Mouse (Mus musculus) testis, postnatal 10 days (tissue): Measurements from ENCODE around the gene Cdca4.
A peak's percentile ranks its signal among the peaks of the same experiment; 100 is the strongest.
"Not testable (repeated sequence)": the region's sequence is repeated elsewhere in the genome, so short reads cannot be mapped to it uniquely, and the experiment has no call there.

ENCODE experiments used
- DNase-seq: peaks from one replicate; pipeline ENCODE4 v3.0.0; 2021; ENCODE audit warnings: low spot score

Gene Cdca4

DNA sequence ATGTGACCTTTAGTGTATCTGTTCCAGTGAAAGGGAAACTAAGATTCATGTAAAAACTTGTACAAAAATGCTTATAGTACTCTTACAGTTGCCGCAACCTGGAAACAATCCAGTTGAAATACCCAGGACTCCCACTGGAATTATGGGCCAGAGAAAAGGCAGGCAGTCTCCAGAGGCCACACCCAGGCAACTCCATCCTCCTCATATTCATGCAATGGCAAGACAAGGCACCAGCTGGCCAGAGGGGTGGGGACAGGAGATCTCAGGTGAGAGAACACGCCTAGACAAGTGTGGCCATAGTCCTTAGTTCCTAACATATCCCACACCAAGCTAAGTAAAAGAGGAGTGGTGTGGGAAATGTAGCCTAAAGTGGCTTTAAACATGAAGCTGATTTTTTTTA, 6.5 kb downstream of the Cdca4 start:
- no peak for DNase-seq

DNA sequence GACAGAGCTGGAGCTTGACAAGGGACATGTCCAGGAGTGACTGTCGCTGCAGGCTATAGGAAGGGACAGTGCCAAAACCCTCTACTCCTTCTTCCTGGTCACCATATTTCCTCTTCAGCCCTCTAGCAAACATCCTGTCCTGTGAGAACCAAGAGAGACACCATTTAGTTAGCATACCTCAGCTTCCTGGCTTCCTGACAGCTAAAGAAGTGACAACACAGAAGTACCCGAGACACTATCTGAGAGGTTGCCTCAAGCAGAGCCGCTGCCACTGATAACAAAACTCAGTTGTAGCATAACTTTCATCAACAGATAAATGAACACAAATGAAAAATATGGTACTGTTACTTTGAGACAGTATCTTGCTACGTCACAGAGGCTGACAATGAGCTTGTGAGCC, 7.2 kb downstream of the Cdca4 start:
- DNase-seq, result no peak

DNA sequence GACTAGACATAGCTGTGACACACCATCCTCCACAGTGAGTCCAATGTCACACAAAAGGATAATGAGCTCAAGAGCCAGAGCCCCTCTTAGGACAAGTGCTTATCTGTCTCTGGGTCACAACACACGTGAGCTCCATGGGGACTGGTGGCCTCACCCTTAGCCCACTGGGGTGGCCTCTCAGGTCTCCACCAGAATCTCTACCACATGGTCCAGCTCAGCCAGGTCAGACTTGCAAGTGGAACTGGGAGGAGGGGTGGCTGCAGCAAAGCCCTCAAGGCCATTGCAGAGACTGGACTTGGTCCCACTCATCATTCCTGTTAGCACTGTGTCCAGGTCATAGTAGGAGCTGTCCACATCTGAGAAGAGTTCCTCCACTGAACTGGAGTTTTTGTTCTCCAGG, 8.0 kb downstream of the Cdca4 start:
- DNase-seq, result no peak

DNA sequence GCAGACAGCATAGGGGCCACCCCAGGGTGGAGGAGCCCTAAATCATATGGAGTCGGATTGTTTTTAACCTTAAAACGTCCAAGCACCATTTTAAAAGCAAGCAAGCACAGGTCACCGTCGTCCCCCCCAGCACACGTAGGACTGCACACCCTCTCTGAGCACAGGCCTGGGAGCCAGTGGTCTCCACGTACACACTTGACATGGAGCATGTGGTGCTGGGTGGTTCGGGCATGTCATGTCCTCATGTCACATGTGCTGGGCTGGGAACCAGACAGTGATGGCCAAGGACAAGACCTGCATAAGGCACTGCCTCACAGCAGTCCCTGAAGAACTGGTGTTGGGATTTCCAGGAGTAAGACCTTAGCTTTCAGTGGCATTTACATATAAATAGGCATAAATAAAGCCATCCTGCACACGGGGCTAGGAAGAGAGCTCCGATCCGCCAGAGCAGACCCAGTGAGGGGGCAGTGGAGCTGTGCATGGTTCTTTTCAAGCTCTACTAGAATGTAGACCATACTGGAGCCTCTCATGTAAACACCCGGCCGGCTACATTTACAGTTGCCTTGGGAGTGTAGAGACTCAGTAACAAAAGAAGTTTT, 8.7 kb downstream of the Cdca4 start:
- DNase-seq, result no peak

- no peak for DNase-seq
Observed at GRCm38 (mm10) chr12:112819057-112819662, 10.1 kb downstream of the Cdca4 start.

- DNase-seq, result not testable (repeated sequence)
Observed at GRCm38 (mm10) chr12:112816866-112817265, 12.4 kb downstream of the Cdca4 start.

- no peak for DNase-seq
Observed at GRCm38 (mm10) chr12:112816294-112816693, 12.9 kb downstream of the Cdca4 start.

GRCm38 (mm10) chr12:112814682-112815470, 14.3 kb downstream of the Cdca4 start:
- no peak for DNase-seq

GRCm38 (mm10) chr12:112813370-112813769, 15.9 kb downstream of the Cdca4 start:
- no peak for DNase-seq

- no peak for DNase-seq
Observed at GRCm38 (mm10) chr12:112810092-112810885, 18.9 kb downstream of the Cdca4 start.

DNA sequence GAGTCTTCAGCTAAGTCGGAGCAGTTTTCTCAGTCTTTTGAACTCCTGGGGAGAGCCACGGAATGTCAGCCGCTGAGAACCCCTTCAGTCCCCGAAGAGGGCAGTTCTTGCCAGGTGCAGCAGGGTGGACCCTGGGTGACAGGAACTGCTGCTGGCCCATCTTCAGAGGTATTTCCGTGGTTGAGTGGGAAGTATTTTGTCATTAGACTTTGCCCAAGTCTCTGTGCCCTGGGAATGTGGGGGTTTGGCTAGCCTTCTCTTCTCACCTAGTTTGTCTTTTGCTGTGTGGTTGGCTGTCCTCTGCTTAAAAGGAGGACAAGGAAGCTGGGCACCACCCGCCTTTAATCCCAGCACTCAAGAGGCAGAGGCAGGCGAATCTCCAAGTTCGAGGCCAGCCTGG, 19.6 kb downstream of the Cdca4 start:
- DNase-seq, result no peak

DNA sequence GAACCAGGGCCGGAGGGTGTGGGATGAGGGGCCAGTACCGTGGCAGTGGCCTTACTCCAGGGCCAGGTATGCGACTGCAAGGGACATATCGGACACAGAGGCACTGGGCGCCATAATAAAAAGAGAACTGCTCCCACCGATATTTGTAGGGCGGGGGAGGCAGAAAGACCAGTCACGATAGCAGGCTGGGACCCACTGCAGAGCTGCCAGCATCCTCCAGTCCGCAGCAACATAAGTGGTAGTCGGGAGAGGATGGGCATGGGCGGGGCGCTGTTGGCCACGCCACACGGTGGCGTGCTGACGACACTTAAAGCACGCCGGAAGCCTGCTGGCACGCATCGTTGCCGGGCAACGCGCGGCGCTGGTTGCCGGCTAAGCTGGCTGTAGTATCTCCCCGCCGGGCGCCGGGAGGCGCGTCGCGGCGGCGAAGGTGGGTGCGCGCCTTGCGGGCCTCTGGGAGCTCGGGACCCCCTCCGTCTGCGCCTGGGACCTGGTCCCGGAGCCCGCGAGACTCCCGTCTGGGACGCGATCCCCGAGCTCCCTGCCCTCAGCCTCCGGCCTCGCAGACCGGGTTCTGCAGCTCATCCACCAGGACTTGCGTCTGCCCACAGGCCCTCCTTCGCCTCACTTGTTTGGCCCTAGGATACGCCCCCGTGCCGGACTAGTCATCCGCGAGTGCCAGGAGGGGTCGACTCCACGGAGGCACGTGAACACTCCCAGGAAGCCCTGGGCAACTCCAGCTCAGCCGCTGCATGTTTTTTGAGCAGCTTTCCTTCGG, 20.4 kb downstream of the Cdca4 start, which contains the start of gene Clba1:
Gene Clba1 (plus strand): TSS at position 351 of the 778 bp plus-strand sequence.
- DNase-seq, result peak; percentile 95

- no peak for DNase-seq
Observed at GRCm38 (mm10) chr12:112808212-112808586, 21.0 kb downstream of the Cdca4 start.

- no peak for DNase-seq
Observed at GRCm38 (mm10) chr12:112807796-112808195, 21.4 kb downstream of the Cdca4 start.

DNA sequence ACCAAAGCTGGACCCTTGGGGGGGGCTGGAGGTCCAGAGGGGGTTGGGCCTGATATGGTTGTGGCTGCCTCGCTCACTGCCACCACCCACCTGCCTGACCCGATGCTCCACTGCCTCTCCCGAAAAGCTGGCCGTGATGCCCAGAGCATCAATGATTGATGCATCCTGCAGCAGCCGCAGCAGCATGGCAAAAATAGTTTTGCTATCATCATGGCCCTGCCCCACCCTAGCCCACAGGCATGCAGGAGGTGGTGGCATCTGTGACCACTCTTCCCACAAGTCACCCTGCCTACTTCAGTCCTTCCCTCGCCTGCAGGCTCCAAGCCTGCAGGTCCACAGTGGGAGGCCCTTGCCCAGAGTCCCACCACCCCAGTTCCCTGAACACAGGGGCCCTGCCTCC, 23.2 kb downstream of the Cdca4 start:
- no peak for DNase-seq

DNA sequence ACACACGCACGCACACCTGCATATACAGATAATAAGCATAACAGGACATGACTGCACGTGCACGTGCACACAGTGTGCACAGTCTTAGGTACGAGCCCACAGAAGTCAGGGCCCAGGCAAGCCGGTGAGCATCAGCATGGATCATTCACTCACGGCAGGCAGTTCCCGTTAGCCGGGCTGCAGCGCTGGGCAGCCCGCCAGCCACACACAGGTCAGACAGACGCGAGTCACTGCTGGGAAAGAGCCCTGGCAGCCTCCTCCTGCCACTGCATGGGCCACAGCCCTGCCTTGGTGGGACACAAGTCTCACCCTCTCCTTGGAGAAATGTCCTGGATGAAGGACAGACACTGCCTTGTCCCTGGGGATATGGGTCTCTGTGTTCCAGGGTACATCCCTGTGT, 25.2 kb downstream of the Cdca4 start:
- DNase-seq, result no peak

DNA sequence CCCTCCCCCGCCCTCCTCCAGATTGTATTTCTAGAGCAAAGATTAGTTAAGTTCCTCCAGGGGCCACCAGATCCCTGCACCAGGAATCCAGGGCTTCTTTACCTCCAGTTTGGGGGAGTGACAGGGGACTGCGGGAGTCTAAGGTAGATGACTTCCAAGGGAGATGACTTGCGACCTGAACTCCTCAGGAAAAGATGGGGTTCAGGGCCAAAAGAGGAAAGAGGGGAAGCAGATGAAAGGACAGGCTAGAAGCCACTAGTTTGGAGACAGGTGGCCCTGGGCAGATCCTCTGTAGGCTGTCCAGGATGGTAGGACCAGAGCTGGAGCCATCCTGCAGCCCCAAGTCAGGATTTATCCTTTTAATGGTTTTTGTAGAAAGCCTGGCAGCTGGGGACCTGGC, 26.3 kb downstream of the Cdca4 start:
- no peak for DNase-seq

GRCm38 (mm10) chr12:112801864-112802846, 27.1 kb downstream of the Cdca4 start, which contains the start of gene Ahnak2:
Gene Ahnak2, minus strand, starts transcription at chr12:112802657.
- peak; percentile 71 for DNase-seq

DNA sequence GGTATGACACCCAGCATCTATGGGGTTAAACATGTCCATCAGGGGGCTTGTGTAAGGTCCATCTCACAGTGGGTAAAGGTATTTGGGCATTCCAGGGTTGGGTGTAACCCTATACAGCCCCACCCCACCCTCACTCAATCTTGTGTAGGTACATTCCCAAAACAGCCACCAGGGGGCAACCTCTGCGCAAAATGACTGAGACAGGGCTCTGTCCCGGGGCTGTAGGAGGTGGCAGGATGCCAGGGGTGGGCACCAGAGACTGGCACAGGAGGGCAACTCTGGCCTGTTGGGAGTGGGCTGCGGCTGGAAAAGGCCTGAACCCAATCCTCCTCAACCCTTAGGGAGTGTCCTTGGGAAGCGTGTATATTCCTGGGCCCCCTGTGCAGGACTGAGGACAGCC, 28.7 kb downstream of the Cdca4 start:
- DNase-seq, result peak; percentile 88

DNA sequence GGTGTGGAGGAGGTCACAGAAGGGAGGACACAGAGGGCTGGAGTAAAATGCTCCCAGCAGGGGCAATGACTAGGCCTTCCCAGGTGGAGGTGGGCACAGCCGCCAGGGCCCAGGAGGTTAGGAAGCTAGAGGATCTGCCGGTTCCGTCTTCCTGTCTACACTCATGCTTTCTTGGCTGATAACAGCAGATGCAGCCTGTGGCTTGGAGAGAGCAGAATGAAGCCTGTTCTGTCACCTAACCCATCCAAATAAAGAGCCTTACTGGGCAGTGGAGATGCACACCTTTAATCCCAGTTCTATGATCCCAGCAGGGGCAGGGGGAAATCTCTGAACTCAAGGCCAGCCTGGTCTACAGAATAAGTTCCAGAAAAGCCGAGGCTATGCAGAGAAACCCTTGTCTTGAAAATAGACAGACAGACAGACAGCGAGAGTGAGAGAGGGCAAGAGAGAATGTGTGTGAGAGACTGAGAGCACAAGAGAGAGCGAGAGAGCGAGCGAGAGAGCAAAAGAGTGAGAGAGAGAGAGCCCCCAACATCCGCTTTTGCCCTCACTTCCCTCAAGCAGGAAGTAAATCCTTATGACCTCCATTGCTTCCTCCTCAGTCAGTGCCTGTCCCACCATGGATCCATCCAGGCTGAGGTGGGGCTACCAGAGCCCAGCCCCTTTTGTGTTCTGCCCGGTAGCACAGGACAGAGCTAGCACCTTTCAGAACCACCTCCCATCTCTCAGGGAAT, 29.8 kb downstream of the Cdca4 start:
- no peak for DNase-seq
